Mouse (Mus musculus) stomach, embryonic 16.5 days (tissue): ENCODE data around the gene Kdm6b. TPM values are rescaled to one million over a fixed set of nuclear protein-coding genes. Genes with fewer than 3 reads are reported as not detected.
A peak's percentile ranks its signal among the peaks of the same experiment; 100 is the strongest.

Experiments
- ATAC-seq: fragments of 200-750 bp; cut with Nextera tagmentation; 2 replicates; pipeline ENCODE4 v1.8.0; 2017; ENCODE audit warnings: moderate number of reproducible peaks, moderate TSS enrichment; ENCODE audit not compliant: insufficient read depth, low FRiP score
- H3K27ac ChIP-seq: fragments of 300-500 bp; sonication (generic); 2 replicates; pipeline ENCODE4 v1.5.1; 2014; ENCODE audit warnings: low read length
- H3K27me3 ChIP-seq: fragments of 300-500 bp; sonication (generic); 2 replicates; pipeline ENCODE4 v1.6.1; 2014; ENCODE audit warnings: low read length, control low read depth, mixed read lengths; ENCODE audit not compliant: control insufficient read depth, insufficient read depth
- H3K36me3 ChIP-seq: fragments of 300-500 bp; sonication (generic); 2 replicates; pipeline ENCODE4 v1.6.1; 2014; ENCODE audit warnings: low read length; ENCODE audit not compliant: control insufficient read depth, insufficient read depth
- H3K4me1 ChIP-seq: fragments of 300-500 bp; sonication (generic); 2 replicates; pipeline ENCODE4 v1.6.1; 2014; ENCODE audit warnings: low read length, control low read depth, mixed read lengths; ENCODE audit not compliant: control insufficient read depth, insufficient read depth
- H3K4me2 ChIP-seq: fragments of 300-500 bp; sonication (generic); 2 replicates; pipeline ENCODE4 v1.6.1; 2014; ENCODE audit warnings: low read depth, low read length, mixed read lengths
- H3K4me3 ChIP-seq: fragments of 300-500 bp; sonication (generic); replicated peaks from 2 replicates; pipeline ENCODE4 v1.5.1; 2014; ENCODE audit warnings: mild to moderate bottlenecking, low read length
- H3K9ac ChIP-seq: fragments of 300-500 bp; sonication (generic); 2 replicates; pipeline ENCODE4 v1.6.1; 2014; ENCODE audit warnings: low read length
- H3K9me3 ChIP-seq: fragments of 300-500 bp; sonication (generic); replicated peaks from 2 replicates; pipeline ENCODE4 v1.6.1; 2016; ENCODE audit warnings: low read length, control low read depth; ENCODE audit not compliant: control insufficient read depth
- WGBS: fragments of 180-500 bp; shearing (Covaris S2); extraction: QIAGEN DNeasy Blood & Tissue Kit; methylation state at CpG from one replicate; pipeline ENCODE4 v1.1.7; 2014; 5-methylcytosine and 5-hydroxymethylcytosine counted together
- polyA plus RNA-seq: library from polyadenylated mRNA; unstranded; fragments of >200 nt; fragmentation: Nextera tagmentation; extraction: Ambion mirVana; gene quantifications from 2 replicates; pipeline ENCODE4 v1.2.1, GENCODE M21; 2015

Kdm6b gene
- 21.2 and 21.4 TPM in 2 replicates for polyA plus RNA-seq

DNA sequence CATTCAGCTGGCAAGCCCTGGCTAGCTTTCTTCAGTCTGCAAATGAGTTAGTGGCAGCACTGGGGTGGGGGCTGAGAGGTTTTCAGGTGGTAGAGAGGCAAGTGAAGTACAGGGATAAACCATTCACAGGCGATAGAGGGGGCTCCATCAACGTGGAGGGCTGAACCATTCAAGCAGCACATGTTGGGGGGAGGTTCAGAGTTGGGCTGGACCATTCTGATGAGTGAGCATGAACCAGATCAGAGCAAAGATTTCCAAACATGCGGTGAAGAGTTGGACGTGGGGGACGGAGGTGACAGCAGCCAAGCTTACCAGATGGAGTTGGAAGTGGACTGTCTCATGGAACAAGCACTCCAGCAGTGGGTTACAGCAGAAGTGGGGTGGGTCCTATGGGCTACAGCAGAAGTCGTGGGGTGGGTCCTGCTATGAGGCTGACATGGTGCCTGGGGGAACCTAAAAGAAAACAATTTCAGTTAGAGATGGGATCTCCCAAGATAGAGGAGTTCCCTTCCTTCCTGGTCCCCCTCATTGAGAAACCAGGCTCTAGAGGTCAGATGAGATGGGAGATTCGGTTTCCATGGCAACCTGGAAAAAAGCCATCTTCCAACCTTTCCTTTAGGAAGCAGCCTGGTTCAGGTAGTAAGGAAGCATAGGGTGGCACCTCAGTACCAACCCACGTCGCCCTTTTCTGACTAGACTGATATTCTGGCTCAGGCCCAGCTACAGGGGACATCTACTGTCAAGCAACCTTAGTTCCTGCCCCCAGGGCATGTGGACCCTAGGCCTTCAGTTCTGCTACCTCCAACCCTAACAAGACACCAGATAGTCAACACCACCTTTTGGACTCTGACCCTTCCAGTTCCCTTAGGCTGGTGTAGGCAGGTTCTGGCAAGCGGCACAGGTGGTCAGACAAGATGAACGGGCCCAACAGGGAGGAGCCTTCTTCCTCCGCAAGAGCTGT lies at the start of gene Kdm6b:
Gene Kdm6b (minus strand): TSS at position 455 of the 961 bp plus-strand sequence.
- Histone ChIP-seq H3K4me1 (peaks cover 36% of the 10 kb centered on the region), H3K4me2 (peak within 1 kb of the TSS; percentile 98), H3K9ac (peak within 1 kb of the TSS; percentile 80), H3K9me3 (no peaks in the 10 kb centered on the region), H3K27me3 (no peaks in the 10 kb centered on the region), H3K36me3 (no peaks in the 10 kb centered on the region), H3K27ac (peak within 1 kb of the TSS; percentile 99), H3K4me3 (peak within 1 kb of the TSS; percentile 67)
- no peak for ATAC-seq
- 23% methylated on average over 12 of the region's 12 CpGs for WGBS

DNA sequence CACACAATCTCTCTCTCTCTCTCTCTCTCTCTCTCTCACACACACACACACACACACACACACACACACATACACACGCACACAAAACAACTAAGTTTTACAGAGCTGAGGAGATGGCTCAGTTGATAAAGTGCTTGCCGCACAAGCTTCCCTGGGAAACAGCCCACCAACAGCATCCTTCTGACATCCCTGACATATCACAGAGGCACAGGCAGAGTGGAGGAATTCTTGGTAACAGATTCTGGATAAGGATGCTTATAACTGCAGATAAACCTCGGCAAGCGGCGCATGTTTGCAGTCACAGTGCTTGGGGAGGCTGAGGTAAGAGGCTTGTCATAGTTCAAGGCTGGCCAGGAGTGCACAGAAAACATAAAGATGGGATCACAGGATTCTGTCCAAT lies 48.1 kb upstream of the Kdm6b start:
- Histone ChIP-seq H3K9ac (no peak overlapping the region), H3K4me2 (no peak overlapping the region), H3K27me3 (no peaks in the 10 kb centered on the region), H3K36me3 (no peaks in the 10 kb centered on the region), H3K4me3 (no peak overlapping the region), H3K4me1 (peaks cover 2% of the 10 kb centered on the region; the same call in 1 of the 2 replicates), H3K9me3 (peaks cover 3% of the 10 kb centered on the region; the same call in 1 of the 2 replicates), H3K27ac (no peak overlapping the region)
- ATAC-seq: no peak
- WGBS: 36% methylated on average over 5 of the region's 5 CpGs

DNA sequence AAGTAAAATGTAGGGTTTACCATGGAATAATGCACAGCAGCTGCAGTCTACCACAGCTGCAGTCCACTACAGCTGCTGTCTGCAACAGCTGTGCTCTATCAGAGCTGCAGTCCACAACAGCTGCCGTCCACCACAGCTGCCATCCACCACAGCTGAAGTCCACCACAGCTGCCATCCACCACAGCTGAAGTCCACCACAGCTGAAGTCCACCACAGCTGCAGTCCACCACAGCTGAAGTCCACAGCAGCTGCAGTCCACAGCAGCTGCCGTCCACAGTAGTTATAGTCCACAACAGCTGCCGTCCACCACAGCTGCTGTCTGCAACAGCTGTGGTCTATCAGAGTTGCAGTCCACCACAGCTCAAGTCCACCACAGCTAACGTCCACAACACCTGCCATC lies 46.4 kb upstream of the Kdm6b start:
- Histone ChIP-seq H3K4me2 (no peak overlapping the region), H3K36me3 (no peaks in the 10 kb centered on the region), H3K9ac (no peak overlapping the region), H3K9me3 (peaks cover 3% of the 10 kb centered on the region; the same call in 1 of the 2 replicates), H3K4me1 (peaks cover 2% of the 10 kb centered on the region; the same call in 1 of the 2 replicates), H3K27ac (no peak overlapping the region), H3K4me3 (no peak overlapping the region), H3K27me3 (no peaks in the 10 kb centered on the region)
- ATAC-seq: no peak
- 35% methylated on average over 4 of the region's 4 CpGs for WGBS

GRCm38 (mm10) chr11:69457006-69457579 lies 43.6 kb upstream of the Kdm6b start:
- Histone ChIP-seq H3K27ac (no peak overlapping the region), H3K4me1 (peaks cover 17% of the 10 kb centered on the region), H3K4me2 (no peak overlapping the region), H3K36me3 (no peaks in the 10 kb centered on the region), H3K4me3 (no peak overlapping the region), H3K9me3 (no peaks in the 10 kb centered on the region), H3K9ac (no peak overlapping the region), H3K27me3 (no peaks in the 10 kb centered on the region)
- ATAC-seq: no peak
- WGBS: 34% methylated on average over 6 of the region's 6 CpGs

DNA sequence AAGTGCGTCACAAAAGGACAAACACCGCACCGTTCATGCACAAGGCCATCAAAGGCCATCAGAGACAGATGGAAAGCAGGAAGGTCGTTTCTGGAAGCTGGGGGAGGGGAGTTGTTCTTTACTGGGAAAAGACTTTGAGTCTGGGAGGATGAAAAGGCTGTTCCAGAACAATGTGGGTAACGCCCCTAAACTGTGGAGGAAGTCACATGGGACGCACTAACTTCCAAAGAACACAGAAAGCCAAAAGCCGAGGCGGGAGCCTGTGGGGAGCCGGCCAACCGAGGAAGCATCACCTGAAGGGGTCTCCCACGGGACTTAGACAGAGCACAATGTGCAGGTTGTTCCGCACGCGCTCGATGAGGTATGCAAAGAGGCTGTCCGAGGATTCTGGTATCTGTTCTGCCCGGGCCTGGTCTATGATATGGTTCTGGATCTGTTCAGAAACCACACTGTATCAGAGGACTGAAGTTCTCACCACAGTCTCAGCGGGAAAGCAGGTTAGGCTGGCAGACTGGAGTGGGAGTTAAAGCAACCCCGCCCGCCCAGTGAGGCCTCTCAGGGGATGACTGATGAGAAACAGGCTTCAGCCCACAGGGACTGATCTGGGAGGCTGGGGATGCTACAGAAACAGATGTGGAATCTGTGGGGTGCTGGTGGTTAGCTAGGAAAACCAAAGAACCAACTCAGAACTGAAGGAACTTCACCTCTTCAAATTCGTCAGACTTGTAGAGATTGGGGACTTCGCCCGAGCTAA lies 38.8 kb upstream of the Kdm6b start:
- 53% methylated on average over 23 of the region's 23 CpGs for WGBS
- Histone ChIP-seq H3K27ac (peak overlapping the region; percentile 51; the same call in 1 of the 2 replicates), H3K9me3 (no peaks in the 10 kb centered on the region), H3K27me3 (no peaks in the 10 kb centered on the region), H3K4me1 (peaks cover 19% of the 10 kb centered on the region), H3K4me2 (peak overlapping the region; percentile 26), H3K4me3 (0 out of 2 replicates have a peak overlapping the region, but pooled peaks have one; percentile 0), H3K36me3 (no peaks in the 10 kb centered on the region), H3K9ac (0 out of 2 replicates have a peak overlapping the region, but pooled peaks have one; percentile 12)
- ATAC-seq: peak; percentile 26; the same call in 1 of the 2 replicates

- Histone ChIP-seq H3K9me3 (no peaks in the 10 kb centered on the region), H3K4me3 (no peak overlapping the region), H3K27ac (no peak overlapping the region), H3K4me1 (peaks cover 16% of the 10 kb centered on the region), H3K27me3 (no peaks in the 10 kb centered on the region), H3K9ac (no peak overlapping the region), H3K36me3 (no peaks in the 10 kb centered on the region), H3K4me2 (no peak overlapping the region)
- 88% methylated on average over 7 of the region's 7 CpGs for WGBS
- no peak for ATAC-seq
Observed at GRCm38 (mm10) chr11:69447299-69447698, 33.8 kb upstream of the Kdm6b start.

- no peak overlapping the region for H3K4me3 ChIP-seq
- H3K4me2 ChIP-seq: no peak overlapping the region
- peak overlapping the region; percentile 71 for H3K27ac ChIP-seq
- 12% methylated on average over 5 of the region's 5 CpGs for WGBS
- no peak overlapping the region for H3K9ac ChIP-seq
- no peaks in the 10 kb centered on the region for H3K9me3 ChIP-seq
- H3K27me3 ChIP-seq: no peaks in the 10 kb centered on the region
- peaks cover 12% of the 10 kb centered on the region for H3K4me1 ChIP-seq
- no peaks in the 10 kb centered on the region for H3K36me3 ChIP-seq
- ATAC-seq: peak; percentile 90; the same call in 1 of the 2 replicates
Observed at GRCm38 (mm10) chr11:69443328-69443727, 29.9 kb upstream of the Kdm6b start.

DNA sequence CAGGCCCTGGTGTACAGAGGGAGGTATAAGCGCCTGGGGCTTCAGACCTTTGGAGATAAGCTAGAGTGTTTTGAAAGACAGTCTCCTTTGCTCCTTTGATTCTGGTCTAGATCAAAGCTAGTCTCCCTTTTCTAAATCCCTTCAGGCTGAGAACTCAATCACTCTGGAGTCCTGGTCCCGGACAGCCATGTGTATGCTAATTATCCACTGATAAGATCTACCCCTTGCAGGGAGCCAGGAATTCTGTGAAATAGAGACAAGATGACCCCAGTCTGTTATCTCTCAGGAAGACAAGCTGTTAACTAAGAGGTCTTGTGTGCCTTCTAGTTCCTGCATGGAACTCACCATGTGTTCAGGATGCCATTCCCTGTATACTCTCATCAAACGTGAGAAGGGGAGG lies 23.8 kb upstream of the Kdm6b start:
- Histone ChIP-seq H3K27ac (no peak overlapping the region), H3K27me3 (no peaks in the 10 kb centered on the region), H3K9ac (no peak overlapping the region), H3K4me1 (peaks cover 1% of the 10 kb centered on the region; the same call in 1 of the 2 replicates), H3K9me3 (no peaks in the 10 kb centered on the region), H3K36me3 (no peaks in the 10 kb centered on the region), H3K4me3 (no peak overlapping the region), H3K4me2 (no peak overlapping the region)
- no peak for ATAC-seq
- WGBS: 51% methylated on average over 3 of the region's 3 CpGs
